Mouse (Mus musculus): ENCODE data around the gene Gast. TPM values are rescaled to one million over a fixed set of nuclear protein-coding genes. Genes with fewer than 3 reads are reported as not detected.
A peak's percentile ranks its signal among the peaks of the same experiment; 100 is the strongest.

The Gast gene
- polyA plus RNA-seq, 1 experiment: not detected

DNA sequence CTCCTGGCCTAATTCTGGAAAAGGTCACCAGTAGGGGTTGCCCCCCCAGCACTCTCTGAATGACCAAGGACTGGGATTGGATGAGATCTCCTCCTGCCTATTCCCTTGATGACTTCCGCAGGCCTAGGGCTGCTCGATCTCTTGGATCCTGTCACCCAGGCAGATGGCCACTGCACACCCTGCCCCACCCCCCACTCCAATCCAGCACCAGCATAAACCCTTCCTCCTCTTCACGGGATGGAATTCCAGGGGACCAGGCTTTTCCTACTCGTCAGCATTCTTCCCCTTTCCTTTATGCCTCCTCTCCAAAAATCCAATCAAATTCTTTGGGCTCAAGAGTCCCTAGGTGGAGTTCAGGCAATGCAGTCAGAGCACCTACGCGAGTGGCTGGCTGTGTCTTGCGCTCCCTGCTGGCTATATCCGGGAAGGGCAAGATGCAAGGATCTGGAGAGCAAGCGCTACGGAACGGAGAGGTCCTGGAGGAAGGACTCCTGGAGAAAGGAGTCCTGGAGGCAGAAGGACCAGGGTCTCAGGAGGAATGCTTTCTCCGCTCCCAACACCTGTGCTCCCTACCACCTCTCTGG is 28.9 kb downstream of the Gast start:
- H3K4me3 ChIP-seq (ENCODE audit: low read depth, low read length): no peak overlapping the region

DNA sequence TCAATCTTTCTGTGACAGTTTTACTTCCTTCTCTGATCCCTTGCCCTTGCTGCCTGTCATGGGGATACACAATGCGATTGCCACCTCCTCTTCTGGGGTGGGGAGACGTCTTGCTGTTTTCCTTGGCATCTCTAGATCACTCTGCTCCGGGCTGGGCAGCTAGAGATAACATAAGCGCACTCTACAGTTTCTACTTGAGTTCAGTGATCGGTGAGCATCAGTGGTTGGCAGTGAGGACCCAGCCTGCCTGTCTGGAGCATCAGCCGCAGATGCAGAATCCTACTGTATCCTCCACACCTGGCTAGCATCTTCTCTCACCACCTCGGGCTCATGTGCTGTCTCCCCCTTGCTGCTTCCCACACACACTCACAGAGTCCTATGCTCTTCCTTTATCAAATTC is 34.9 kb downstream of the Gast start:
- TF ChIP-seq CTCF (IDR thresholded peaks at IDR 0.05; ENCODE audit: low read depth, low read length): no peak
- TF ChIP-seq EP300 (IDR thresholded peaks at IDR 0.05; ENCODE audit: insufficient read depth, low read depth, low read length): no peak
- TF ChIP-seq POLR2A (IDR thresholded peaks at IDR 0.05; ENCODE audit: insufficient read depth, low read length): no peak
- H3K4me3 ChIP-seq (ENCODE audit: low read depth, low read length): no peak overlapping the region
- H3K9me3 ChIP-seq (replicated peaks; ENCODE audit: control insufficient read depth, insufficient read depth, low read length, poor library complexity, severe bottlenecking): no peaks in the 10 kb centered on the region
- 0 out of 2 replicates have a peak overlapping the region, but pooled peaks have one; percentile 14 for H3K27ac ChIP-seq (ENCODE audit: insufficient read depth, low read length)
- H3K36me3 ChIP-seq (ENCODE audit: control insufficient read depth, insufficient read depth, low read length, poor library complexity, severe bottlenecking): peaks cover 19% of the 10 kb centered on the region; the same call in 1 of the 2 replicates
- peaks cover 4% of the 10 kb centered on the region for H3K4me1 ChIP-seq (ENCODE audit: control insufficient read depth, insufficient read depth, low read length)
- H3K9ac ChIP-seq (ENCODE audit: low read depth, poor library complexity, severe bottlenecking): no peak overlapping the region
- no peaks in the 10 kb centered on the region for H3K27me3 ChIP-seq (ENCODE audit: control insufficient read depth, insufficient read depth, low read length, poor library complexity, severe bottlenecking)

More for the DNA sequence above, 28.9 kb downstream of the Gast start:
- no peak overlapping the region for H3K9ac ChIP-seq (ENCODE audit: low read depth, poor library complexity, severe bottlenecking)
- no peaks in the 10 kb centered on the region for H3K27me3 ChIP-seq (ENCODE audit: control insufficient read depth, insufficient read depth, low read length, poor library complexity, severe bottlenecking)
- H3K4me1 ChIP-seq (ENCODE audit: control insufficient read depth, insufficient read depth, low read length): peaks cover 2% of the 10 kb centered on the region
- H3K27ac ChIP-seq (ENCODE audit: insufficient read depth, low read length): no peak overlapping the region
- no peaks in the 10 kb centered on the region for H3K36me3 ChIP-seq (ENCODE audit: control insufficient read depth, insufficient read depth, low read length, poor library complexity, severe bottlenecking)
- TF ChIP-seq CTCF (IDR thresholded peaks at IDR 0.05; ENCODE audit: low read depth, low read length) (peak; percentile 91), POLR2A (IDR thresholded peaks at IDR 0.05; ENCODE audit: insufficient read depth, low read length) (no peak)
- no peaks in the 10 kb centered on the region for H3K9me3 ChIP-seq (replicated peaks; ENCODE audit: control insufficient read depth, insufficient read depth, low read length, poor library complexity, severe bottlenecking)

DNA sequence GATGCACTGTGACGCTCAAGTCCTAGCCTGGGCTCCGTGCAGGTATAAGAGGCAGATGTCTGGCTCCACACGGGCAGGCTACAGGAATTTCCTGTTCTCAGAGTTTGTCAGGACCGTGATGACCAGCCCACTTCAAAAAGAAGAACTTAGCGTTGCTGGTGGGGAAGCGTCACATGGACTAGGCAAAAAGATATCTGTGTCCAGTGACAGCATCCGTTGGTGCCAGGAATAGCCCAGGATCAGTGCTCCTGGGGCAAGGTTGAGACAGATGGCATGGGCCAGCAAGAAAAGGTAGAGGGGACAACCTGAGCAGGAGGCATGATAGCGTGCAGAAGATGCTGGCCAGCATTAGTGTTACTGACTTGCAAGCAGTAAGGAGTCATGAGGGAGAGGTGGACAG is 35.6 kb downstream of the Gast start:
- H3K27ac ChIP-seq (ENCODE audit: insufficient read depth, low read length): no peak overlapping the region
- no peak overlapping the region for H3K9ac ChIP-seq (ENCODE audit: low read depth, poor library complexity, severe bottlenecking)
- H3K9me3 ChIP-seq (replicated peaks; ENCODE audit: control insufficient read depth, insufficient read depth, low read length, poor library complexity, severe bottlenecking): no peaks in the 10 kb centered on the region
- TF ChIP-seq EP300 (IDR thresholded peaks at IDR 0.05; ENCODE audit: insufficient read depth, low read depth, low read length): no peak
- no peak overlapping the region for H3K4me3 ChIP-seq (ENCODE audit: low read depth, low read length)
- H3K27me3 ChIP-seq (ENCODE audit: control insufficient read depth, insufficient read depth, low read length, poor library complexity, severe bottlenecking): no peaks in the 10 kb centered on the region
- H3K36me3 ChIP-seq (ENCODE audit: control insufficient read depth, insufficient read depth, low read length, poor library complexity, severe bottlenecking): peaks cover 20% of the 10 kb centered on the region; the same call in 1 of the 2 replicates
- peaks cover 4% of the 10 kb centered on the region for H3K4me1 ChIP-seq (ENCODE audit: control insufficient read depth, insufficient read depth, low read length)

DNA sequence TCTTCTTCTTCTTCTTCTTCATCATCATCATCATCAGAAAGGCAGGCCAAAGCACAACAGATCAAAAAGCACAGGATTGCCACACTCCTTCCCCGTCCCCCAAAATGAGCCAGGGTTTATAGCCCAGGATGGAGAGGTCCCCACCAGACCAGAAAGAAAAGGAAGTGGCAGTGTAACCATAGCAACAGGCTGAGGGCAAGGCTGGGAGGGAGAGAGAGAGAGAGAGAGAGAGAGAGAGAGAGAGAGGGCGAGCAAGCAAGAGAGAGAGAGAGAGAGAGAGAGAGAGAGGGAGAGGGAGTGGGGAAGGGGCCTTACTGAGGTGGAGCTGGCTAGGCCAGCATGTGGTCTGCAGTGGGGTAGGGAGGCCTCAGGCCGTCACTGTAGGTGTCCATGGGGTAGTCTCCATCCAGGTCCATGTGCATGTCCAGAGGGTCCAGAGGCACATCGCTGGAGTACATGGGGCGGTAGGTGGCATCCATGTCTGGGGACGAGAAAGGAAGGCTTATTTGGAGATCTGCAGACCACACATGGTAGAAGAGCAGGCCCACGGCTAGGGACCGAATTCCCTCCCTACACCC is 37.9 kb downstream of the Gast start:
- H3K36me3 ChIP-seq (ENCODE audit: control insufficient read depth, insufficient read depth, low read length, poor library complexity, severe bottlenecking): peaks cover 21% of the 10 kb centered on the region; the same call in 1 of the 2 replicates

DNA sequence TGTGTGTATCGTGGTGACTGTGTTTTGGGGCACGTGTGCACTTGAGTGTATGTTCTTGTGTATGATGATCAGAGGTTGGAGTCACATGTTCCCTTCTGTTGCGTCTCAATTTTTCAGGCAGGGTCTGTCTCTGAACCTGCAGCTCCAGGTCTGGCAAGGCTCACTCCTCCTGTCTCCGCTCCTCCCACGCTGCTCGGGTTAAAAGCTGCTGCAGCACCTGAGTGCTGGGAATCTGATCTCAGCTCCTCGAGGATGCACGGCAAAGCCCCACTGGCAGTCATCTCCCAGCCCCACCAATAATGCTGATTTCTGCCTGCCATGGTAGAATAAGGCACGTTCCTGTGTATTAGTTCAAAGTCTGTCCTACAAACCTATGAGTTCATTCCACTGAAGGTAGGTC is 40.9 kb downstream of the Gast start:
- Histone ChIP-seq H3K4me1 (ENCODE audit: control insufficient read depth, insufficient read depth, low read length) (no peaks in the 10 kb centered on the region), H3K9ac (ENCODE audit: low read depth, poor library complexity, severe bottlenecking) (peak overlapping the region; percentile 36; the same call in 1 of the 2 replicates), H3K9me3 (replicated peaks; ENCODE audit: control insufficient read depth, insufficient read depth, low read length, poor library complexity, severe bottlenecking) (no peaks in the 10 kb centered on the region), H3K36me3 (ENCODE audit: control insufficient read depth, insufficient read depth, low read length, poor library complexity, severe bottlenecking) (peaks cover 21% of the 10 kb centered on the region), H3K4me3 (ENCODE audit: low read depth, low read length) (no peak overlapping the region), H3K27ac (ENCODE audit: insufficient read depth, low read length) (peak overlapping the region; percentile 97), H3K27me3 (ENCODE audit: control insufficient read depth, insufficient read depth, low read length, poor library complexity, severe bottlenecking) (no peaks in the 10 kb centered on the region)
- TF ChIP-seq CTCF (IDR thresholded peaks at IDR 0.05; ENCODE audit: low read depth, low read length) (no peak), EP300 (IDR thresholded peaks at IDR 0.05; ENCODE audit: insufficient read depth, low read depth, low read length) (0 out of 2 replicates have a peak, but pooled peaks have one; percentile 9)

More for the DNA sequence above, 37.9 kb downstream of the Gast start:
- no peak overlapping the region for H3K9ac ChIP-seq (ENCODE audit: low read depth, poor library complexity, severe bottlenecking)
- H3K27me3 ChIP-seq (ENCODE audit: control insufficient read depth, insufficient read depth, low read length, poor library complexity, severe bottlenecking): no peaks in the 10 kb centered on the region
- peaks cover 2% of the 10 kb centered on the region for H3K4me1 ChIP-seq (ENCODE audit: control insufficient read depth, insufficient read depth, low read length)
- H3K4me3 ChIP-seq (ENCODE audit: low read depth, low read length): no peak overlapping the region
- no peaks in the 10 kb centered on the region for H3K9me3 ChIP-seq (replicated peaks; ENCODE audit: control insufficient read depth, insufficient read depth, low read length, poor library complexity, severe bottlenecking)
- TF ChIP-seq CTCF (IDR thresholded peaks at IDR 0.05; ENCODE audit: low read depth, low read length): no peak
- TF ChIP-seq EP300 (IDR thresholded peaks at IDR 0.05; ENCODE audit: insufficient read depth, low read depth, low read length): no peak
- TF ChIP-seq POLR2A (IDR thresholded peaks at IDR 0.05; ENCODE audit: insufficient read depth, low read length): no peak
- no peak overlapping the region for H3K27ac ChIP-seq (ENCODE audit: insufficient read depth, low read length)

DNA sequence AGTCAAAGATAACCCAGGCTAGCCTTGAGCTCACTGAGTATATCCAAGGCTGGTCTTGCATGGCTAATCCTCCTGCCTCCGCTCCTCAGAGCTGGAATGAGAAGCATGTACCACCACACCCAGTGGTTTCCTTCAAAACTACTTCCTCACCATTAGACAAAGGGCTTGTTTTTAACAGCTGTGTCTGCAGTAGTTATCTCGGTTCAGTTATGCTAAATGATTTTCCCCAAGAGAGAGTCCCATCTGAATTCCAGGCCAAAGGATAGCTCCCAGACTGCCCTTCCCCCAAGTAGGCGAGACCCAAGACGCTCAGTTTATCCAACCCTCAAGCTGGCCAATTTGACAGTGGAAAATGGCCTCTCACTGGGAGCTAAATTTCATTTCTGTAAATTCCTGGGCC is 41.8 kb downstream of the Gast start:
- no peak for TF ChIP-seq CTCF (IDR thresholded peaks at IDR 0.05; ENCODE audit: low read depth, low read length)
- TF ChIP-seq EP300 (IDR thresholded peaks at IDR 0.05; ENCODE audit: insufficient read depth, low read depth, low read length): peak; percentile 89
- Histone ChIP-seq H3K4me3 (ENCODE audit: low read depth, low read length) (peak overlapping the region; percentile 65), H3K27ac (ENCODE audit: insufficient read depth, low read length) (peak overlapping the region; percentile 97), H3K36me3 (ENCODE audit: control insufficient read depth, insufficient read depth, low read length, poor library complexity, severe bottlenecking) (peaks cover 20% of the 10 kb centered on the region), H3K9me3 (replicated peaks; ENCODE audit: control insufficient read depth, insufficient read depth, low read length, poor library complexity, severe bottlenecking) (no peaks in the 10 kb centered on the region), H3K4me1 (ENCODE audit: control insufficient read depth, insufficient read depth, low read length) (no peaks in the 10 kb centered on the region), H3K9ac (ENCODE audit: low read depth, poor library complexity, severe bottlenecking) (peak overlapping the region; percentile 31), H3K27me3 (ENCODE audit: control insufficient read depth, insufficient read depth, low read length, poor library complexity, severe bottlenecking) (no peaks in the 10 kb centered on the region)

Data from ES-Bruce4 (cell line).